Mouse (Mus musculus): ENCODE results near the gene Camkk1.

GRCm38 (mm10) chr11:73013981-73014380 lies 4.8 kb upstream of the Camkk1 start:
- TF ChIP-seq CTCF (IDR thresholded peaks at IDR 0.05; ENCODE audit: borderline replicate concordance, extremely low read depth, insufficient read depth, insufficient read length): no peak
- no peak for TF ChIP-seq POLR2A (IDR thresholded peaks at IDR 0.05; ENCODE audit: borderline replicate concordance, extremely low read depth, insufficient read depth, insufficient read length, poor library complexity, severe bottlenecking)

All from brain, embryonic 14.5 days (tissue).